Mouse (Mus musculus) olfactory bulb, adult 2 months (tissue): ENCODE measurements around the gene Trpc4. TPM values are rescaled to one million over a fixed set of nuclear protein-coding genes. Genes with fewer than 3 reads are reported as not detected.

Experiments
- H3K27ac ChIP-seq: fragments of 200-500 bp; 2 replicates; pipeline ENCODE4 v1.5.1; 2012; ENCODE audit warnings: low read depth, low read length; ENCODE audit not compliant: insufficient read depth
- H3K4me1 ChIP-seq: fragments of 200-500 bp; 2 replicates; pipeline ENCODE4 v1.6.1; 2012; ENCODE audit warnings: low read length; ENCODE audit not compliant: control insufficient read depth, insufficient read depth
- H3K4me3 ChIP-seq: fragments of 200-500 bp; 2 replicates; pipeline ENCODE4 v1.5.1; 2012; ENCODE audit warnings: mild to moderate bottlenecking, low read depth, low read length, moderate library complexity; ENCODE audit not compliant: insufficient read depth
- CTCF ChIP-seq: fragments of 200-500 bp; IDR thresholded peaks from 2 replicates; pipeline ENCODE4 v1.5.1; 2012; ENCODE audit warnings: low read depth, mild to moderate bottlenecking, low read length, moderate library complexity; ENCODE audit not compliant: insufficient read depth
- POLR2A ChIP-seq: fragments of 200-500 bp; IDR thresholded peaks from 2 replicates; pipeline ENCODE4 v1.6.1; 2012; ENCODE audit warnings: mild to moderate bottlenecking, low read depth, low read length, moderate library complexity; ENCODE audit not compliant: insufficient read depth
- WGBS: fragments of 180-500 bp; shearing (Covaris S2); methylation state at CpG from one replicate; pipeline ENCODE4 v1.1.7; 2018; 5-methylcytosine and 5-hydroxymethylcytosine counted together
- polyA plus RNA-seq: library from polyadenylated mRNA; stranded (reverse); fragments of >200 nt; gene quantifications from 2 replicates; pipeline ENCODE4 v1.2.4, GENCODE M21; 2012; ENCODE audit warnings: low replicate concordance; ENCODE audit not compliant: missing spikeins, insufficient read depth, insufficient read length

Gene Trpc4
- polyA plus RNA-seq, 1 experiment: not detected

DNA sequence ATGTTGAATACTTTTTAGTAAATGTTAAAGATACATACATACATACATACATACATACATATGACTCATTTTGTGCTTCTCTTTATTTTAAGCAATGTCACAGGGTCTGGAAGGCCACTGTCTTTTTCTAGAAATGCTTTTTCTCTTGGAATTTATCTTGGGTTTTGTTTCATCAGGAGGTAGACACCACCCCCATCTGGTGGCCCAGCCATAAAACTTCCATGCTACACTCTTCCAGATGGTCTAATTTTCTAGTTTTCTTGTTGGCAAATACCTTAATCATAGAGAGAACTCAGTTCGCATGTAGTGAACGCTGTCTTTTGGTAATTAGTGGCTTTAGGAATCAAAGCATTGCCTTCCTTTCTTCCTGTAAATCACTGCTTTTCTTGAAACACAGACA is 158.2 kb downstream of the Trpc4 start:
- H3K27ac ChIP-seq: no peak overlapping the region
- TF ChIP-seq POLR2A (no peak), CTCF (no peak)
- no peaks in the 10 kb centered on the region for H3K4me1 ChIP-seq
- WGBS: 20% methylated on average over 2 of the region's 2 CpGs
- no peak overlapping the region for H3K4me3 ChIP-seq

- TF ChIP-seq POLR2A (no peak), CTCF (peak; percentile 73)
- H3K4me3 ChIP-seq: no peak overlapping the region
Observed at GRCm38 (mm10) chr3:54352891-54353652, 197.2 kb downstream of the Trpc4 start.

GRCm38 (mm10) chr3:54357561-54357960 is 201.7 kb downstream of the Trpc4 start:
- WGBS: 41% methylated on average over 3 of the region's 3 CpGs
- Histone ChIP-seq H3K27ac (no peak overlapping the region), H3K4me1 (no peaks in the 10 kb centered on the region), H3K4me3 (no peak overlapping the region)
- TF ChIP-seq POLR2A (no peak), CTCF (no peak)

More at GRCm38 (mm10) chr3:54352891-54353652, 197.2 kb downstream of the Trpc4 start:
- Histone ChIP-seq H3K27ac (no peak overlapping the region), H3K4me1 (no peaks in the 10 kb centered on the region)
- WGBS: 31% methylated on average over 9 of the region's 9 CpGs

- Histone ChIP-seq H3K4me1 (no peaks in the 10 kb centered on the region), H3K27ac (no peak overlapping the region), H3K4me3 (no peak overlapping the region)
- TF ChIP-seq CTCF (no peak), POLR2A (no peak)
- 60% methylated on average over 15 of the region's 15 CpGs for WGBS
Observed at GRCm38 (mm10) chr3:54358463-54359189, 202.8 kb downstream of the Trpc4 start.

DNA sequence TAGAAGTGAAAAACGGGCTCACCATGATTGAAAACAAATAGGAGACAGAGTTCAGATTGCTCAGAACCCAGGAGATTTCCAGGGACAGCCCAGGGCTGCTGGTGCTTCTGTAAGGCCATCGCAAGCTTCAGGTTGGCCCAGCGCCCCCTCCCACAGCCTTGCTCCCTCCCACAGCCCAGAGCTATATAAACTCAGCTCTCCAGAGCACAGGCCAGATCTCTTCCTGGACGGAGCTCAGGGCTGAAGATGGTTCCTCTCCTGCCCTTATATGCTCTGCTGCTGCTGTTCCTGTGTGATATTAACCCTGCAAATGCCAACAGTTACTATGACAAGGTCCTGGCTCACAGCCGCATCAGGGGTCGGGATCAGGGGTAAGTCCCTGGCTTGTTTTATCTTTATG is 205.1 kb downstream of the Trpc4 start, which contains the start of gene Postn:
Postn (plus strand) TSS at position 213 of the 400 bp plus-strand sequence.
- TF ChIP-seq POLR2A (no peak), CTCF (no peak)
- 73% methylated on average over 6 of the region's 6 CpGs for WGBS
- Histone ChIP-seq H3K4me3 (no peak within 1 kb of the TSS), H3K27ac (no peak within 1 kb of the TSS), H3K4me1 (no peaks in the 10 kb centered on the region)

DNA sequence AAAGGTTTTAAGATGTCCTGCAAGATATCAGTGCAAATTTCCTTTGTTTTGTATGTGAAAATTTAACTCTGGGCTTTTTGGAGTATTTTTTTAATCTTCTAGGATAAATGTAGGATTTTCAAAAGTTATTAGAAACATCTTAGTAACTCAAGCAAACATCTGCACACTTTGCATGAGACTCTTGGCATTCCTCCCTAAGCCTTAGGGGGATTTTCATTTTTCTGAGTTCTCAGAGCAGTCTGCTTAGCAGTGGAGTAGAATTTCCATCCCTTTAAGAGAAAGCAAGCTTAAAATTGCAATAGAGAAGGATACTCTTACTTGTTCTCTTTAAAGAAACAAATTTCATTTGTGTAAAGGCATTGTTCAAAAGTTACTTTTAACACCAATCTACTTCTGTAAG is 205.8 kb downstream of the Trpc4 start:
- TF ChIP-seq CTCF: no peak
- TF ChIP-seq POLR2A: no peak
- no peaks in the 10 kb centered on the region for H3K4me1 ChIP-seq
- no peak overlapping the region for H3K27ac ChIP-seq
- H3K4me3 ChIP-seq: no peak overlapping the region

Other genes starting within 250 kb of the Trpc4 start
- gene Postn, start 205.1 kb downstream of the Trpc4 start, polyA plus RNA-seq: not detected in 2 replicates